Mouse (Mus musculus): Measurements from ENCODE around the gene Snx7. TPM values are rescaled to one million over a fixed set of nuclear protein-coding genes. Genes with fewer than 3 reads are reported as not detected.

The Snx7 gene
- polyA plus RNA-seq, 1 experiment from 2014 or later, result 16.4 TPM

GRCm38 (mm10) chr3:117858996-117859395 lies 9.7 kb downstream of the Snx7 start:
- H3K27me3 ChIP-seq, result no peaks in the 10 kb centered on the region
- 0 out of 2 replicates have a peak, but pooled peaks cover 3% of the 10 kb centered on the region for H3K9me3 ChIP-seq
- no peak overlapping the region for H3K4me2 ChIP-seq
- H3K36me3 ChIP-seq, result no peaks in the 10 kb centered on the region
- no peak for ATAC-seq (ENCODE audit: insufficient number of reproducible peaks, insufficient read depth, low FRiP score, low TSS enrichment, low read depth)
- 89% methylated on average over 3 of the region's 3 CpGs for WGBS
- H3K9ac ChIP-seq (replicated peaks), result no peak overlapping the region
- H3K27ac ChIP-seq, result no peak overlapping the region
- no peak overlapping the region for H3K4me3 ChIP-seq (replicated peaks)
- H3K4me1 ChIP-seq (replicated peaks), result no peaks in the 10 kb centered on the region

GRCm38 (mm10) chr3:117853729-117854128 lies 15.0 kb downstream of the Snx7 start:
- no peaks in the 10 kb centered on the region for H3K27me3 ChIP-seq
- H3K9ac ChIP-seq (replicated peaks), result no peak overlapping the region
- 72% methylated on average over 3 of the region's 3 CpGs for WGBS
- no peak overlapping the region for H3K27ac ChIP-seq
- no peak overlapping the region for H3K4me2 ChIP-seq
- H3K4me1 ChIP-seq (replicated peaks), result no peaks in the 10 kb centered on the region
- H3K4me3 ChIP-seq (replicated peaks), result no peak overlapping the region
- no peaks in the 10 kb centered on the region for H3K9me3 ChIP-seq
- no peak for ATAC-seq (ENCODE audit: insufficient number of reproducible peaks, insufficient read depth, low FRiP score, low TSS enrichment, low read depth)
- no peaks in the 10 kb centered on the region for H3K36me3 ChIP-seq

GRCm38 (mm10) chr3:117852054-117852361 lies 16.7 kb downstream of the Snx7 start:
- Histone ChIP-seq H3K4me1 (replicated peaks) (no peaks in the 10 kb centered on the region), H3K27ac (no peak overlapping the region), H3K4me3 (replicated peaks) (no peak overlapping the region), H3K9ac (replicated peaks) (no peak overlapping the region), H3K27me3 (no peaks in the 10 kb centered on the region), H3K9me3 (no peaks in the 10 kb centered on the region), H3K4me2 (no peak overlapping the region), H3K36me3 (no peaks in the 10 kb centered on the region)
- WGBS, result 81% methylated on average over 3 of the region's 3 CpGs
- ATAC-seq (ENCODE audit: insufficient number of reproducible peaks, insufficient read depth, low FRiP score, low TSS enrichment, low read depth), result no peak

- no peak overlapping the region for H3K27ac ChIP-seq
- no peak for ATAC-seq (ENCODE audit: insufficient number of reproducible peaks, insufficient read depth, low FRiP score, low TSS enrichment, low read depth)
- no peak overlapping the region for H3K9ac ChIP-seq (replicated peaks)
- no peaks in the 10 kb centered on the region for H3K9me3 ChIP-seq
- no peaks in the 10 kb centered on the region for H3K36me3 ChIP-seq
- no peaks in the 10 kb centered on the region for H3K27me3 ChIP-seq
- H3K4me1 ChIP-seq (replicated peaks), result no peaks in the 10 kb centered on the region
- WGBS, result 95% methylated on average over 18 of the region's 18 CpGs
- no peak overlapping the region for H3K4me2 ChIP-seq
- H3K4me3 ChIP-seq (replicated peaks), result no peak overlapping the region
Observed at GRCm38 (mm10) chr3:117851278-117852053, 17.3 kb downstream of the Snx7 start.

- Histone ChIP-seq H3K27me3 (no peaks in the 10 kb centered on the region), H3K4me2 (no peak overlapping the region), H3K4me3 (replicated peaks) (no peak overlapping the region), H3K4me1 (replicated peaks) (no peaks in the 10 kb centered on the region), H3K27ac (no peak overlapping the region), H3K36me3 (no peaks in the 10 kb centered on the region), H3K9ac (replicated peaks) (no peak overlapping the region), H3K9me3 (no peaks in the 10 kb centered on the region)
- no peak for ATAC-seq (ENCODE audit: insufficient number of reproducible peaks, insufficient read depth, low FRiP score, low TSS enrichment, low read depth)
- 83% methylated on average over 6 of the region's 6 CpGs for WGBS
Observed at GRCm38 (mm10) chr3:117848866-117849265, 19.9 kb downstream of the Snx7 start.

- 100% methylated on average over 1 of the region's 1 CpGs for WGBS
- no peak overlapping the region for H3K9ac ChIP-seq (replicated peaks)
- H3K4me1 ChIP-seq (replicated peaks), result no peaks in the 10 kb centered on the region
- H3K4me3 ChIP-seq (replicated peaks), result no peak overlapping the region
- H3K9me3 ChIP-seq, result no peaks in the 10 kb centered on the region
- H3K36me3 ChIP-seq, result no peaks in the 10 kb centered on the region
- no peaks in the 10 kb centered on the region for H3K27me3 ChIP-seq
- H3K27ac ChIP-seq, result no peak overlapping the region
- no peak for ATAC-seq (ENCODE audit: insufficient number of reproducible peaks, insufficient read depth, low FRiP score, low TSS enrichment, low read depth)
- no peak overlapping the region for H3K4me2 ChIP-seq
Observed at GRCm38 (mm10) chr3:117842658-117843057, 26.1 kb downstream of the Snx7 start.

GRCm38 (mm10) chr3:117839867-117840545 lies 28.7 kb downstream of the Snx7 start:
- 82% methylated on average over 12 of the region's 12 CpGs for WGBS
- Histone ChIP-seq H3K27ac (no peak overlapping the region), H3K4me3 (replicated peaks) (no peak overlapping the region), H3K36me3 (peaks cover 7% of the 10 kb centered on the region; the same call in 1 of the 2 replicates), H3K4me2 (no peak overlapping the region), H3K9ac (replicated peaks) (no peak overlapping the region), H3K27me3 (no peaks in the 10 kb centered on the region), H3K4me1 (replicated peaks) (no peaks in the 10 kb centered on the region), H3K9me3 (no peaks in the 10 kb centered on the region)
- no peak for ATAC-seq (ENCODE audit: insufficient number of reproducible peaks, insufficient read depth, low FRiP score, low TSS enrichment, low read depth)

- Histone ChIP-seq H3K4me2 (no peak overlapping the region), H3K9ac (replicated peaks) (no peak overlapping the region), H3K4me1 (replicated peaks) (no peaks in the 10 kb centered on the region), H3K36me3 (peaks cover 7% of the 10 kb centered on the region; the same call in 1 of the 2 replicates), H3K27me3 (no peaks in the 10 kb centered on the region), H3K9me3 (no peaks in the 10 kb centered on the region), H3K4me3 (replicated peaks) (no peak overlapping the region), H3K27ac (no peak overlapping the region)
- 40% methylated on average over 3 of the region's 3 CpGs for WGBS
- no peak for ATAC-seq (ENCODE audit: insufficient number of reproducible peaks, insufficient read depth, low FRiP score, low TSS enrichment, low read depth)
Observed at GRCm38 (mm10) chr3:117838020-117838419, 30.7 kb downstream of the Snx7 start.

GRCm38 (mm10) chr3:117826486-117827200 lies 42.1 kb downstream of the Snx7 start:
- WGBS, result 83% methylated on average over 6 of the region's 6 CpGs
- Histone ChIP-seq H3K9ac (replicated peaks) (no peak overlapping the region), H3K4me3 (replicated peaks) (no peak overlapping the region), H3K4me2 (no peak overlapping the region), H3K27me3 (no peaks in the 10 kb centered on the region), H3K4me1 (replicated peaks) (no peaks in the 10 kb centered on the region), H3K9me3 (no peaks in the 10 kb centered on the region), H3K36me3 (no peaks in the 10 kb centered on the region), H3K27ac (no peak overlapping the region)
- no peak for ATAC-seq (ENCODE audit: insufficient number of reproducible peaks, insufficient read depth, low FRiP score, low TSS enrichment, low read depth)

- WGBS, result 87% methylated on average over 3 of the region's 3 CpGs
- H3K9ac ChIP-seq (replicated peaks), result no peak overlapping the region
Observed at GRCm38 (mm10) chr3:117823218-117823617, 45.5 kb downstream of the Snx7 start.

GRCm38 (mm10) chr3:117817635-117818034 lies 51.1 kb downstream of the Snx7 start:
- Histone ChIP-seq H3K4me3 (replicated peaks) (no peak overlapping the region), H3K9me3 (no peaks in the 10 kb centered on the region), H3K9ac (replicated peaks) (no peak overlapping the region), H3K4me1 (replicated peaks) (no peaks in the 10 kb centered on the region), H3K27ac (no peak overlapping the region), H3K4me2 (no peak overlapping the region), H3K27me3 (no peaks in the 10 kb centered on the region), H3K36me3 (no peaks in the 10 kb centered on the region)
- 80% methylated on average over 1 of the region's 1 CpGs for WGBS
- ATAC-seq (ENCODE audit: insufficient number of reproducible peaks, insufficient read depth, low FRiP score, low TSS enrichment, low read depth), result no peak

More at GRCm38 (mm10) chr3:117823218-117823617, 45.5 kb downstream of the Snx7 start:
- Histone ChIP-seq H3K9me3 (no peaks in the 10 kb centered on the region), H3K4me2 (no peak overlapping the region), H3K36me3 (no peaks in the 10 kb centered on the region), H3K27me3 (no peaks in the 10 kb centered on the region), H3K4me3 (replicated peaks) (no peak overlapping the region), H3K4me1 (replicated peaks) (no peaks in the 10 kb centered on the region), H3K27ac (no peak overlapping the region)
- ATAC-seq (ENCODE audit: insufficient number of reproducible peaks, insufficient read depth, low FRiP score, low TSS enrichment, low read depth), result no peak
